Comparison of ENCODE assay signal across 9 mouse cellular contexts in the genomic region with DNA sequence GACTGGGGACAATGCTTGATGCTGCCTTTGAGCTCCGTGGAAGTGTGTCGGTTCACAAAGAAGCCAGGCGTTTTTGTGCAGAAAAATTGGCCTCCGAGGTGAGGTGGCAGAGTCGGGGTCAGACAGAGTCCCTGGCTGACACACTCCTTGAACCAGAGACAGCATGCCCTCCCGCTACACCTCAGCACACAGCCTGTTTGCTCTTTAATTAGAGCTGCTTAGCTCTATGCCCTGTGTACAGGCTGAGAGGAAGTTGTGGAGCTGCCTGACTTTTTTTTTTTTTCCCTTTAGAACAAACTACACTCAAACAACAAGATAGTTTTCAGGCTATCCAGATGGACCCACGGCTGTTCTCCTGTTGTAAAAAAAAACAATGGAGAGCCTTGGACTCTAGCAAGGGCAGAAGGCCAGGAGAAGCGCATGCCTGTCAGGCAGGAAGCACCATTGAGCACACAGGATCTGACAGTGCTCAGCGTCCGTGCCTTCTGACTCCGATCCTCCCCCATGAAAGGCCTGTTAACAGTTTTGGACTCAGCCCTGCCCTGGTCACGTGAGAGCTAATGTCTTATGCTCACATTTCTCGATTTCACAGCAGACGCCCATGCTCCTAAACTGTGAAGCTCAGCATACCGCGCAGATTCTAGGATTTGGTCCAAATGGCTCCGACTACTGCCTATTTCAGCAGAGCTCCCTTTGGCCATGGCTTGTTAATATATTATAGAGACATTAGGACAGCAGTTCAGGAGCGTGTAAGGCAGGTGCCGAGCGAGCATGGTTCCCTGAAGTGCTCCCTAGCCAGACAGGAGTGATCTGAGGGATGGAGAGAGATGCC. TPM values are rescaled to one million over a fixed set of nuclear protein-coding genes. Genes with fewer than 3 reads are reported as not detected.
A peak's percentile ranks its signal among the peaks of the same experiment; 100 is the strongest.
DNase-seq lines count a peak whose midpoint lies in the region; ATAC-seq and TF ChIP-seq lines count a peak whose summit lies in the region.
"Had no signal": no experiment of that assay in that cellular context is flagged by ENCODE, and none has a peak within 500 bp of the region (broad histone marks: within the 10 kb centered on the region; RNA-seq: fewer than 3 reads in every experiment).

No protein-coding gene starts in this region.

- WGBS in hindbrain, embryonic 15.5 days, result 33% methylated on average over 20 of the region's 20 CpGs
- 59% methylated on average over 20 of the region's 20 CpGs for WGBS in hindbrain, embryonic 11.5 days
- WGBS in stomach, embryonic 16.5 days, result 44% methylated on average over 20 of the region's 20 CpGs

- H3K9ac ChIP-seq in hindbrain, embryonic 15.5 days, result no peak overlapping the region
- H3K9ac ChIP-seq in hindbrain, embryonic 11.5 days (ENCODE audit: low read depth, low read length), result no peak overlapping the region
- no peak overlapping the region for H3K9ac ChIP-seq in stomach, embryonic 16.5 days (ENCODE audit: low read length)
- H3K9ac ChIP-seq: heart, embryonic 13.5 days had no signal

- H3K27me3 ChIP-seq in hindbrain, embryonic 15.5 days, result no peaks in the 10 kb centered on the region
- H3K27me3 ChIP-seq in hindbrain, embryonic 11.5 days (ENCODE audit: control insufficient read depth, insufficient read depth, low read length), result no peaks in the 10 kb centered on the region
- H3K27me3 ChIP-seq in stomach, embryonic 16.5 days (ENCODE audit: control insufficient read depth, insufficient read depth, low read length), result no peaks in the 10 kb centered on the region
- H3K27me3 ChIP-seq: heart, embryonic 13.5 days had no signal

- H3K4me3 ChIP-seq in hindbrain, embryonic 15.5 days, result no peak overlapping the region
- no peak overlapping the region for H3K4me3 ChIP-seq in hindbrain, embryonic 11.5 days (ENCODE audit: low read depth, low read length)
- peak overlapping the region; percentile 37; the same call in 1 of the 2 replicates for H3K4me3 ChIP-seq in layer of hippocampus, adult 2 months
- H3K4me3 ChIP-seq in stomach, embryonic 16.5 days (replicated peaks; ENCODE audit: low read length), result no peak overlapping the region
- H3K4me3 ChIP-seq: heart, embryonic 13.5 days had no signal

- ATAC-seq in hindbrain, embryonic 15.5 days (ENCODE audit: low FRiP score, low read depth), result peak; percentile 80
- no peak for ATAC-seq in hindbrain, embryonic 11.5 days (ENCODE audit: low FRiP score)
- peak; percentile 64; the same call in 1 of the 2 replicates for ATAC-seq in stomach, embryonic 16.5 days (ENCODE audit: insufficient read depth, low FRiP score)

- H3K4me2 ChIP-seq in hindbrain, embryonic 15.5 days, result peak overlapping the region; percentile 25; the same call in 1 of the 2 replicates
- H3K4me2 ChIP-seq in hindbrain, embryonic 11.5 days (replicated peaks; ENCODE audit: low read depth, low read length), result no peak overlapping the region
- peak overlapping the region; percentile 23; the same call in 1 of the 2 replicates for H3K4me2 ChIP-seq in stomach, embryonic 16.5 days (ENCODE audit: low read depth, low read length)
- H3K4me2 ChIP-seq: heart, embryonic 13.5 days had no signal

- H3K27ac ChIP-seq in hindbrain, embryonic 15.5 days (replicated peaks), result no peak overlapping the region
- H3K27ac ChIP-seq in hindbrain, embryonic 11.5 days (ENCODE audit: low read depth, low read length), result no peak overlapping the region
- peak overlapping the region; percentile 18; the same call in 1 of the 2 replicates for H3K27ac ChIP-seq in layer of hippocampus, adult 2 months
- H3K27ac ChIP-seq in stomach, embryonic 16.5 days (ENCODE audit: low read length), result no peak overlapping the region
- H3K27ac ChIP-seq: heart, embryonic 13.5 days had no signal

- no peaks in the 10 kb centered on the region for H3K36me3 ChIP-seq in hindbrain, embryonic 15.5 days
- H3K36me3 ChIP-seq in hindbrain, embryonic 11.5 days (ENCODE audit: control insufficient read depth, insufficient read depth, low read length), result no peaks in the 10 kb centered on the region
- no peaks in the 10 kb centered on the region for H3K36me3 ChIP-seq in stomach, embryonic 16.5 days (ENCODE audit: control insufficient read depth, insufficient read depth, low read length)
- H3K36me3 ChIP-seq: heart, embryonic 13.5 days had no signal

- H3K4me1 ChIP-seq in hindbrain, embryonic 15.5 days (replicated peaks), result peaks cover 14% of the 10 kb centered on the region
- H3K4me1 ChIP-seq in hindbrain, embryonic 11.5 days (replicated peaks; ENCODE audit: control insufficient read depth, insufficient read depth, low read length), result no peaks in the 10 kb centered on the region
- peaks cover 8% of the 10 kb centered on the region for H3K4me1 ChIP-seq in stomach, embryonic 16.5 days (ENCODE audit: control insufficient read depth, insufficient read depth, low read length)

- H3K9me3 ChIP-seq in hindbrain, embryonic 15.5 days, result no peaks in the 10 kb centered on the region
- H3K9me3 ChIP-seq in hindbrain, embryonic 11.5 days (ENCODE audit: control insufficient read depth, low read length), result no peaks in the 10 kb centered on the region
- no peaks in the 10 kb centered on the region for H3K9me3 ChIP-seq in stomach, embryonic 16.5 days (replicated peaks; ENCODE audit: control insufficient read depth, low read length)
- H3K9me3 ChIP-seq: heart, embryonic 13.5 days had no signal

- TF ChIP-seq CTCF in layer of hippocampus, adult 2 months (conservative IDR thresholded peaks at IDR 0.05), result no peak

- no peak for DNase-seq in hindbrain, embryonic 11.5 days (ENCODE audit: low spot score)
- DNase-seq in embryo, embryonic 10.5 days (ENCODE audit: low spot score), result peak; percentile 30
- peak; percentile 35 to 54 for DNase-seq in heart, adult 9 months (ENCODE audit: low spot score in 2 of 2)
- peak; percentile 28 to 41 for DNase-seq in layer of hippocampus, adult 2 months (ENCODE audit: low spot score in 2 of 2)
- DNase-seq in lung, postnatal 4 days, result peak; percentile 22 to 66
- no peak for DNase-seq in urinary bladder, adult 2 months (ENCODE audit: low spot score)

RNA-seq across cellular contexts. Expression of a gene that starts 42.3 kb away (rescaled TPM):
- polyA plus RNA-seq in hindbrain, embryonic 15.5 days (2015; fragmentation: Nextera tagmentation; extraction: Ambion mirVana), result 1.2 and 1.4 TPM in 2 replicates
- 2.0 and 3.2 TPM in 2 replicates for polyA plus RNA-seq in hindbrain, embryonic 11.5 days (2014; fragmentation: Nextera tagmentation; extraction: Ambion mirVana)
- total RNA-seq in layer of hippocampus, adult 2 months (2021), result 1 to 10 TPM; 1.9 to 2.1 TPM
- polyA plus RNA-seq in stomach, embryonic 16.5 days (2015; fragmentation: Nextera tagmentation; extraction: Ambion mirVana), result 9.6 and 10.2 TPM in 2 replicates
- polyA plus RNA-seq in urinary bladder, adult 2 months (2012; rRNA removed), result 8.6 and 8.7 TPM in 2 replicates

Comparison
In these comparisons a context has a peak if more than half of its experiments do, and no peak if none do; other contexts are left out.
1. DNase-seq: peak in embryo, embryonic 10.5 days (single experiment), heart, adult 9 months (2 of 2), layer of hippocampus, adult 2 months (2 of 2) and lung, postnatal 4 days (2 of 2); none in hindbrain, embryonic 11.5 days (single experiment) and urinary bladder, adult 2 months (single experiment).